Mouse (Mus musculus) stomach, postnatal 0 days (tissue): Measurements from ENCODE around the gene Dnah12. TPM values are rescaled to one million over a fixed set of nuclear protein-coding genes. Genes with fewer than 3 reads are reported as not detected.

Source experiments
- ATAC-seq: fragments of 200-750 bp; cut with Nextera tagmentation; 2 replicates; pipeline ENCODE4 v1.8.0; 2017; ENCODE audit not compliant: low FRiP score, low TSS enrichment
- DNase-seq: peaks from one replicate; pipeline ENCODE4 v3.0.0-alpha.2; 2016; ENCODE audit warnings: low spot score
- H3K27ac ChIP-seq: fragments of 300-500 bp; sonication (generic); replicated peaks from 2 replicates; pipeline ENCODE4 v1.5.1; 2014; ENCODE audit warnings: mild to moderate bottlenecking, control low read depth
- H3K27me3 ChIP-seq: fragments of 300-500 bp; sonication (generic); 2 replicates; pipeline ENCODE4 v1.6.1; 2014; ENCODE audit warnings: low read length; ENCODE audit not compliant: control insufficient read depth, insufficient read depth
- H3K36me3 ChIP-seq: fragments of 300-500 bp; sonication (generic); 2 replicates; pipeline ENCODE4 v1.6.1; 2014; ENCODE audit warnings: low read length, mixed read lengths; ENCODE audit not compliant: control insufficient read depth, insufficient read depth
- H3K4me1 ChIP-seq: fragments of 300-500 bp; sonication (generic); replicated peaks from 2 replicates; pipeline ENCODE4 v1.6.1; 2014; ENCODE audit warnings: antibody characterized with exemption; ENCODE audit not compliant: control insufficient read depth, insufficient read depth
- H3K4me2 ChIP-seq: fragments of 300-500 bp; sonication (generic); replicated peaks from 2 replicates; pipeline ENCODE4 v1.6.1; 2014; ENCODE audit warnings: low read depth, mild to moderate bottlenecking, control low read depth, moderate library complexity
- H3K4me3 ChIP-seq: fragments of 300-500 bp; sonication (generic); 2 replicates; pipeline ENCODE4 v1.5.1; 2014; ENCODE audit warnings: low read depth, low read length, control low read depth
- H3K9ac ChIP-seq: fragments of 300-500 bp; sonication (generic); 2 replicates; pipeline ENCODE4 v1.6.1; 2014; ENCODE audit warnings: mild to moderate bottlenecking, low read length, control low read depth, mixed read lengths
- H3K9me3 ChIP-seq: fragments of 300-500 bp; sonication (generic); 2 replicates; pipeline ENCODE4 v1.6.1; 2016; ENCODE audit warnings: low read length; ENCODE audit not compliant: control insufficient read depth
- CTCF ChIP-seq: IDR thresholded peaks from 2 replicates; pipeline ENCODE4 v1.5.1; 2016; ENCODE audit warnings: antibody characterized with exemption, low read depth, mild to moderate bottlenecking, moderate library complexity
- EP300 ChIP-seq: optimal IDR thresholded peaks from 2 replicates; pipeline ENCODE3; 2016; ENCODE audit warnings: antibody characterized with exemption
- WGBS: fragments of 180-500 bp; shearing (Covaris S2); extraction: QIAGEN DNeasy Blood & Tissue Kit; methylation state at CpG from one replicate; pipeline ENCODE4 v1.1.7; 2014; 5-methylcytosine and 5-hydroxymethylcytosine counted together
- polyA plus RNA-seq: library from polyadenylated mRNA; unstranded; fragments of >200 nt; fragmentation: Nextera tagmentation; extraction: Ambion mirVana; gene quantifications from 2 replicates; pipeline ENCODE4 v1.2.1, GENCODE M21; 2015

The Dnah12 gene
- polyA plus RNA-seq, 1 experiment from 2014 or later = 0.02 TPM

DNA sequence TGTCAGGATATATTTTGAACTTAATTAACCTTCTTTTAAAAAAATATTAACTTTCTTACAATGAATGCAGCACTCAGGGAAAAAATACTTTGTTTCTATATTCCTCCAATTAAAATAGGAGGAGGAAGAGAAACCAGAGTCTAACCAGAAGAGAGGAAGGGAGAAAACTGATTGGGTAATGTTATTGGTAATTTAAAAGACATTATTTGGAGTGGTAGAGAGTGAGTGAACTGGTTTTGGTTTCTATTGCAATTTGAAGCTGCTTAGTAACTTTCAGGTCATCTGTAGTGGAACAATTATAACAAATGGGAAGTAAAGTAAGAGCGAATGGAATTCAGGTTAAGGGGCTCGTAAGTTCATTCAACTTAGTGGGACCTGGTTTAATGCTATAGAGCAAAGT, 120.8 kb downstream of the Dnah12 start:
- H3K36me3 ChIP-seq = no peaks in the 10 kb centered on the region
- no peak overlapping the region for H3K27ac ChIP-seq
- TF ChIP-seq CTCF (no peak), EP300 (no peak)
- DNase-seq (no peak), ATAC-seq (no peak)
- WGBS = 68% methylated on average over 2 of the region's 2 CpGs
- H3K4me3 ChIP-seq = no peak overlapping the region
- no peaks in the 10 kb centered on the region for H3K9me3 ChIP-seq
- H3K27me3 ChIP-seq = no peaks in the 10 kb centered on the region
- H3K9ac ChIP-seq = no peak overlapping the region
- no peak overlapping the region for H3K4me2 ChIP-seq
- no peaks in the 10 kb centered on the region for H3K4me1 ChIP-seq

DNA sequence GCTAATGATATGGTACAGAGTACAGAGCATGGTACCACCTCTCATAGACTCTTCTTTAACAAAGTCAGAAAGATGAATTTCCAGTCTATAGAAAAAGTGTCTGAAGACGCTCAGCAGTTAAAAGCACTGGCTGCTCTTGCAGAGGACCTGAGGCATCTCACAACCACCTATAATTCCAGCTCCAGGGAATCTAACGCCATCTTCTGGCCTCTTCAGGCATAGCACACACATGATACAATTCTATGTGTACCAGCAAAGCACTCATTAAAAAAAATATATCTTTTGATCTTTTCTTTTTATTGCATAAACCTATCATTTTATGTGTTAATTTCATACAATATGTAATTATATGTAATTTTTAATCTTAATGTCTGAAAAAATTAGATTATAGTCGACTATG, 121.8 kb downstream of the Dnah12 start:
- no peak overlapping the region for H3K27ac ChIP-seq
- H3K36me3 ChIP-seq = no peaks in the 10 kb centered on the region
- no peak overlapping the region for H3K4me2 ChIP-seq
- no peak overlapping the region for H3K9ac ChIP-seq
- TF ChIP-seq EP300 (no peak), CTCF (peak; percentile 46)
- ATAC-seq (no peak), DNase-seq (no peak)
- no peaks in the 10 kb centered on the region for H3K4me1 ChIP-seq
- H3K4me3 ChIP-seq = no peak overlapping the region
- H3K9me3 ChIP-seq = no peaks in the 10 kb centered on the region
- 54% methylated on average over 3 of the region's 3 CpGs for WGBS
- no peaks in the 10 kb centered on the region for H3K27me3 ChIP-seq

GRCm38 (mm10) chr14:26816785-26817184, 123.7 kb downstream of the Dnah12 start:
- ATAC-seq = no peak

DNA sequence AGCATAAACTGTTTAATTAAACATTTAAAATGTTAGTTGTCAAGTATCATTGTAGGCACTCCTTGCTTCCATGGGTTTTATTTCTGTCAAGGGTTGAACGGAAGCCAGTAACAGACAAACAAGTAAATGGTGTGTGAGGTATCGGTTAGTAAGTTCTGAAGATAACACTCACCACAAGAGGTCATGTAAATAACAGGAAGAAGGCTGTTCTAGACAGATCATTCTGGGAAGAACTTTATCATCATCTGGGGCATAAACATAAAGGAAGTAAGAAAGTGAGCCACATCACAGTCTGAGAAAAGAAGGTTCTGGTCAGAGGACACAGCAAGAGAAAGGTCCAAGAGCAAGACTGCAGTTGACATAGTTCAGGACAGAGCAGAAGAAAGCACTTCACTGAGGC, 132.9 kb downstream of the Dnah12 start:
- no peak overlapping the region for H3K4me2 ChIP-seq
- no peak for TF ChIP-seq CTCF
- no peak for TF ChIP-seq EP300
- ATAC-seq = no peak

More at GRCm38 (mm10) chr14:26816785-26817184, 123.7 kb downstream of the Dnah12 start:
- Histone ChIP-seq H3K4me3 (no peak overlapping the region), H3K4me2 (no peak overlapping the region), H3K27ac (no peak overlapping the region), H3K36me3 (no peaks in the 10 kb centered on the region), H3K9me3 (no peaks in the 10 kb centered on the region), H3K4me1 (no peaks in the 10 kb centered on the region), H3K9ac (no peak overlapping the region), H3K27me3 (no peaks in the 10 kb centered on the region)
- no peak for TF ChIP-seq CTCF
- TF ChIP-seq EP300 = no peak
- WGBS = 57% methylated on average over 4 of the region's 4 CpGs
- no peak for DNase-seq

GRCm38 (mm10) chr14:26853053-26853452, 160.0 kb downstream of the Dnah12 start:
- H3K27me3 ChIP-seq = no peaks in the 10 kb centered on the region
- DNase-seq (no peak), ATAC-seq (no peak)
- no peak overlapping the region for H3K27ac ChIP-seq
- no peak overlapping the region for H3K9ac ChIP-seq
- H3K4me2 ChIP-seq = no peak overlapping the region
- H3K4me3 ChIP-seq = no peak overlapping the region
- 73% methylated on average over 8 of the region's 8 CpGs for WGBS
- H3K36me3 ChIP-seq = no peaks in the 10 kb centered on the region
- H3K9me3 ChIP-seq = no peaks in the 10 kb centered on the region
- TF ChIP-seq EP300 (no peak), CTCF (no peak)
- no peaks in the 10 kb centered on the region for H3K4me1 ChIP-seq

More for the DNA sequence above, 132.9 kb downstream of the Dnah12 start:
- no peaks in the 10 kb centered on the region for H3K9me3 ChIP-seq
- WGBS = 66% methylated on average over 2 of the region's 2 CpGs
- no peaks in the 10 kb centered on the region for H3K36me3 ChIP-seq
- no peak overlapping the region for H3K4me3 ChIP-seq
- no peak overlapping the region for H3K9ac ChIP-seq
- no peak for DNase-seq
- no peaks in the 10 kb centered on the region for H3K27me3 ChIP-seq
- no peak overlapping the region for H3K27ac ChIP-seq
- H3K4me1 ChIP-seq = no peaks in the 10 kb centered on the region

DNA sequence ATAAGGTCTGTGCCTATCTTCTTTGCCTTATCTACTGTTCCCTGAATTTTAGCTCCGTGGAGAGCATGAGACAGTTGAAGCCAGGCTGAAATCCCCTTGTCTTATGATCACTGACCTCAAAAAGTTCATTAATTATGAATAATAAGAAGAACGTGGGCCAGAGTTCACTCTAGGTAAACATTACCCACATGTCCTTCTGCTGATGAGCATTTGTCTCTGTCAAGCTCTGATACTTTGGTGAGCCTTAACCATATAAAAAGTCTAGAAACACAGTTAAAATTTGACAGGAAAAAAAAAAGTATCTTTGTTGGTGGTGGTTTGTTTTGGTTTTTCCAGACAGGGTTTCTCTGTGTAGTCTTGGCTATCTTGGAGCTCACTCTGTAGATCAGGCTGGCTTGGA, 161.0 kb downstream of the Dnah12 start:
- Histone ChIP-seq H3K27ac (no peak overlapping the region), H3K4me1 (no peaks in the 10 kb centered on the region), H3K4me2 (no peak overlapping the region), H3K27me3 (no peaks in the 10 kb centered on the region), H3K4me3 (no peak overlapping the region), H3K36me3 (no peaks in the 10 kb centered on the region), H3K9ac (no peak overlapping the region), H3K9me3 (no peaks in the 10 kb centered on the region)
- ATAC-seq (no peak), DNase-seq (no peak)
- WGBS = 49% methylated on average over 2 of the region's 2 CpGs
- TF ChIP-seq CTCF = no peak
- no peak for TF ChIP-seq EP300
